In the genomic region with DNA sequence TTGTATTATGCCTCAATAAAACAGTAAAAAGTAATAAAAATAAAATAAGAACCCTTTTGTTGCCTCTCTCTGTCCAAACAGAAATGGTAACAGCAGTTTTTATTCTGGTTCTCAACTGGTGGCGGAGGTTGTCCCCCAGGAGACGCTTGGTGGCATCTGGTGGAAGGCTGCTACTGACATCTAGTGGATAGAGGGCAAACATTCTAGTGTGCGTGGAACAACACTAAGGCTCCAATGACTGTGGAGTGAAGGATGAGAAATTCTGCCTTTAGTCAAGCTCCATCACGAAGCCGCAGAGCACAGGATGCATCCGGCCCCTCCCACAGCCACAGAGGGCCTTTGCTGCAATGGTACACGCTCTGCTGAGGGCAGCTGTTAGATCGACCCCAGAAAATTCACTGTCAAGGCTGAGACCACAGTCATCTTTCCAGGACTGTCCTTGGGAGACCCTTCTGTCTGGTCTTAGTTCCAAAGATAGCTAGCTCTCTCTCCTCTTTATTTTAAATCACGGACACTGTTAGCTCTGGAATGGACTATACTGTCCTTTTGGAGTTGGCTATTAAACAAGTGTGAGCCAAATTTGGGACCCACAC, we compare ENCODE assay signal across 8 mouse cellular contexts. TPM values are rescaled to one million over a fixed set of nuclear protein-coding genes. Genes with fewer than 3 reads are reported as not detected.
DNase-seq lines count a peak whose midpoint lies in the region; ATAC-seq and TF ChIP-seq lines count a peak whose summit lies in the region.

No protein-coding gene starts in this region.

- H3K27ac ChIP-seq in spleen, adult 2 months (ENCODE audit: insufficient read depth, low read length) = no peak overlapping the region
- no peak overlapping the region for H3K27ac ChIP-seq in intestine, embryonic 16.5 days (ENCODE audit: low read length)
- H3K27ac ChIP-seq in midbrain, embryonic 14.5 days (replicated peaks; ENCODE audit: low read depth, low read length) = no peak overlapping the region

- no peak for TF ChIP-seq POLR2A in spleen, adult 2 months (IDR thresholded peaks at IDR 0.05; ENCODE audit: low read depth, low read length)

- H3K4me3 ChIP-seq in spleen, adult 2 months (ENCODE audit: extremely low read depth, insufficient read depth, insufficient read length) = no peak overlapping the region
- H3K4me3 ChIP-seq in intestine, embryonic 16.5 days (ENCODE audit: low read length) = no peak overlapping the region
- H3K4me3 ChIP-seq in midbrain, embryonic 14.5 days (replicated peaks; ENCODE audit: low read depth, low read length) = no peak overlapping the region

- DNase-seq in spleen, adult 2 months (ENCODE audit: low read depth in 1 of 2, low spot score in 2 of 2) = no peak
- no peak for DNase-seq in spleen, adult 12 weeks (ENCODE audit: low spot score)
- peak; percentile 69 for DNase-seq in cerebellum, adult 9-10 months
- DNase-seq in frontal cortex, postnatal 10 days (ENCODE audit: low spot score in 2 of 2) = peak; percentile 29 to 49
- peak; percentile 40 to 58 for DNase-seq in left cerebral cortex, postnatal 36 days (ENCODE audit: low spot score in 2 of 2)
- peak; percentile 85 for DNase-seq in midbrain, embryonic 14.5 days
- DNase-seq in telencephalon, adult 2 months (ENCODE audit: low read depth, low spot score) = peak; percentile 38

- intact Hi-C loops in left cerebral cortex, postnatal 36 days (cut with DNase I) = loop anchor here (5.0 kb wide), 2 partner anchors 80 to 130 kb away; no protein-coding TSS in a partner anchor

- no peaks in the 10 kb centered on the region for H3K4me1 ChIP-seq in spleen, adult 2 months (ENCODE audit: control insufficient read depth, insufficient read depth, insufficient read length)
- no peaks in the 10 kb centered on the region for H3K4me1 ChIP-seq in intestine, embryonic 16.5 days (ENCODE audit: control insufficient read depth, insufficient read depth, low read length)
- H3K4me1 ChIP-seq in midbrain, embryonic 14.5 days (ENCODE audit: control insufficient read depth, insufficient read depth, low read length) = no peaks in the 10 kb centered on the region

- peak; percentile 76 for ATAC-seq in intestine, embryonic 16.5 days
- ATAC-seq in midbrain, embryonic 14.5 days (ENCODE audit: low FRiP score, low TSS enrichment) = peak; percentile 77

- H3K4me2 ChIP-seq in intestine, embryonic 16.5 days (ENCODE audit: low read depth, low read length) = no peak overlapping the region
- H3K4me2 ChIP-seq in midbrain, embryonic 14.5 days (ENCODE audit: low read length) = no peak overlapping the region

- TF ChIP-seq CTCF in spleen, adult 2 months (IDR thresholded peaks at IDR 0.05; ENCODE audit: extremely low read depth, insufficient read depth, insufficient read length, insufficient replicate concordance) = peak; percentile 36; the same call in 1 of the 2 replicates

- no peaks in the 10 kb centered on the region for H3K9me3 ChIP-seq in intestine, embryonic 16.5 days (ENCODE audit: control insufficient read depth, low read length)
- no peaks in the 10 kb centered on the region for H3K9me3 ChIP-seq in midbrain, embryonic 14.5 days (ENCODE audit: control insufficient read depth, low read length)

- 16% methylated on average over 9 of the region's 9 CpGs for WGBS in spleen, adult 2 months
- WGBS in intestine, embryonic 16.5 days = 23% methylated on average over 9 of the region's 9 CpGs
- 27% methylated on average over 9 of the region's 9 CpGs for WGBS in midbrain, embryonic 14.5 days

- H3K9ac ChIP-seq in intestine, embryonic 16.5 days (ENCODE audit: low read depth, low read length) = no peak overlapping the region
- no peak overlapping the region for H3K9ac ChIP-seq in midbrain, embryonic 14.5 days (replicated peaks; ENCODE audit: low read length)

- no peaks in the 10 kb centered on the region for H3K27me3 ChIP-seq in spleen, adult 2 months (ENCODE audit: control insufficient read depth, insufficient read depth, low read length)
- H3K27me3 ChIP-seq in intestine, embryonic 16.5 days (replicated peaks; ENCODE audit: control insufficient read depth, insufficient read depth, low read length) = no peaks in the 10 kb centered on the region
- no peaks in the 10 kb centered on the region for H3K27me3 ChIP-seq in midbrain, embryonic 14.5 days (ENCODE audit: control insufficient read depth, insufficient read depth, low read length)

- H3K36me3 ChIP-seq in spleen, adult 2 months (ENCODE audit: control insufficient read depth, insufficient read depth, low read length) = no peaks in the 10 kb centered on the region
- H3K36me3 ChIP-seq in intestine, embryonic 16.5 days (ENCODE audit: control insufficient read depth, insufficient read depth, low read length) = no peaks in the 10 kb centered on the region
- no peaks in the 10 kb centered on the region for H3K36me3 ChIP-seq in midbrain, embryonic 14.5 days (ENCODE audit: control insufficient read depth, insufficient read depth, low read length)

RNA-seq across cellular contexts. Expression of a gene that starts 11.6 kb away (rescaled TPM):
- not detected in 2 replicates for polyA plus RNA-seq in spleen, adult 2 months (2012; rRNA removed)
- polyA plus RNA-seq in intestine, embryonic 16.5 days (2015; fragmentation: Nextera tagmentation; extraction: Ambion mirVana) = not detected in 2 replicates
- total RNA-seq in left cerebral cortex, postnatal 36 days (2021) = not detected
- polyA plus RNA-seq in midbrain, embryonic 14.5 days (2014; fragmentation: Nextera tagmentation; extraction: Ambion mirVana) = not detected in 2 replicates

RNA-seq across cellular contexts. Expression of a gene that starts 16.8 kb away (rescaled TPM):
- polyA plus RNA-seq in spleen, adult 2 months (2012; rRNA removed) = 0.07 TPM in 1 of 2 replicates, not detected in the other
- polyA plus RNA-seq in intestine, embryonic 16.5 days (2015; fragmentation: Nextera tagmentation; extraction: Ambion mirVana) = 23.2 and 28.6 TPM in 2 replicates
- total RNA-seq in left cerebral cortex, postnatal 36 days (2021) = not detected
- polyA plus RNA-seq in midbrain, embryonic 14.5 days (2014; fragmentation: Nextera tagmentation; extraction: Ambion mirVana) = not detected in 2 replicates

RNA-seq across cellular contexts. Expression of a gene that starts 33.0 kb away (rescaled TPM):
- not detected in 2 replicates for polyA plus RNA-seq in spleen, adult 2 months (2012; rRNA removed)
- polyA plus RNA-seq in intestine, embryonic 16.5 days (2015; fragmentation: Nextera tagmentation; extraction: Ambion mirVana) = not detected in 2 replicates
- total RNA-seq in left cerebral cortex, postnatal 36 days (2021) = not detected
- not detected in 2 replicates for polyA plus RNA-seq in midbrain, embryonic 14.5 days (2014; fragmentation: Nextera tagmentation; extraction: Ambion mirVana)

RNA-seq across cellular contexts. Expression of a gene that starts 44.0 kb away (rescaled TPM):
- 5.8 and 6.5 TPM in 2 replicates for polyA plus RNA-seq in spleen, adult 2 months (2012; rRNA removed)
- 3.3 and 3.7 TPM in 2 replicates for polyA plus RNA-seq in intestine, embryonic 16.5 days (2015; fragmentation: Nextera tagmentation; extraction: Ambion mirVana)
- 10 to 100 TPM; 13.0 to 16.5 TPM for total RNA-seq in left cerebral cortex, postnatal 36 days (2021)
- polyA plus RNA-seq in midbrain, embryonic 14.5 days (2014; fragmentation: Nextera tagmentation; extraction: Ambion mirVana) = 3.4 and 4.9 TPM in 2 replicates

RNA-seq across cellular contexts. Expression of a gene that starts 53.8 kb away (rescaled TPM):
- polyA plus RNA-seq in spleen, adult 2 months (2012; rRNA removed) = 113 and 138 TPM in 2 replicates
- polyA plus RNA-seq in intestine, embryonic 16.5 days (2015; fragmentation: Nextera tagmentation; extraction: Ambion mirVana) = 208 and 220 TPM in 2 replicates
- 10 to 100 TPM; 85.2 to 95.4 TPM for total RNA-seq in left cerebral cortex, postnatal 36 days (2021)
- polyA plus RNA-seq in midbrain, embryonic 14.5 days (2014; fragmentation: Nextera tagmentation; extraction: Ambion mirVana) = 249 and 282 TPM in 2 replicates

Comparison
In these comparisons a context has a peak if more than half of its experiments do, and no peak if none do; other contexts are left out.
1. DNase-seq: peak in cerebellum, adult 9-10 months (single experiment), frontal cortex, postnatal 10 days (2 of 2), left cerebral cortex, postnatal 36 days (2 of 2), midbrain, embryonic 14.5 days (single experiment) and telencephalon, adult 2 months (single experiment); none in spleen, adult 2 months (0 of 2) and spleen, adult 12 weeks (single experiment).
2. RNA of a gene that starts 16.8 kb away (polyA plus RNA-seq): 23.2 to 28.6 TPM in intestine, embryonic 16.5 days; 0.07 TPM in spleen, adult 2 months and not detected in midbrain, embryonic 14.5 days; every median in the first group is over 10 times any median in the second.